Mouse (Mus musculus): ENCODE measurements around the gene Myl7. TPM values are rescaled to one million over a fixed set of nuclear protein-coding genes. Genes with fewer than 3 reads are reported as not detected.

The Myl7 gene
- polyA plus RNA-seq, 1 experiment from 2014 or later: not detected

DNA sequence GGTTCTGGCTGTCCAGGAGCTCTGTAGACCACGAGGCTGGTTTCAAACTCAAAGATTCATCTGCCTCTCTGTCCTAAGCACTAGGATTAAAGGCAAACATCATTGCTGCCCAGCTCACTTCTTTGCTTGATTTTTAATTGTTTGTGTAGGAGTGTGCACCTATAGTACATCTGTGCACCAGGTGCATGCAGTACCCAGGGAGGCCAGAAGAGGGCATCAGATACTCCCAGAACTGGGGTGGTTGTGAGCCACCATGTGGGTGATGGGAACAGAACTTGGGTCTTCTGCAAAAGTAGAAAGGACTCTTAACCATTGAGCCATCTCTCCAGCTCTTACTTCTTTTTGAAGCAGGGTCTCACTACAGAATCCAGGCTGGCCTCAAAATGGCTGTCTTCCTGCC, 39.9 kb downstream of the Myl7 start:
- ChIA-PET CTCF (interaction anchor here (1.5 kb wide), 1 partner anchor 22 kb away, joined by 3 read pairs; no protein-coding TSS in a partner anchor), POLR2A (interaction anchor here (1.2 kb wide), 1 partner anchor 20 kb away, joined by 3 read pairs; no protein-coding TSS in a partner anchor)
- TF ChIP-seq CTCF (IDR thresholded peaks at IDR 0.05): no peak
- no peaks in the 10 kb centered on the region for H3K27me3 ChIP-seq
- ATAC-seq (no peak), DNase-seq (ENCODE audit: low read depth, low spot score) (no peak)
- in situ Hi-C loops (cut with MboI; ENCODE audit: low pct_unique_long_range_greater_than_20kb): loop anchor here (25.0 kb wide), 1 partner anchor 1571 kb away; no protein-coding TSS in a partner anchor

DNA sequence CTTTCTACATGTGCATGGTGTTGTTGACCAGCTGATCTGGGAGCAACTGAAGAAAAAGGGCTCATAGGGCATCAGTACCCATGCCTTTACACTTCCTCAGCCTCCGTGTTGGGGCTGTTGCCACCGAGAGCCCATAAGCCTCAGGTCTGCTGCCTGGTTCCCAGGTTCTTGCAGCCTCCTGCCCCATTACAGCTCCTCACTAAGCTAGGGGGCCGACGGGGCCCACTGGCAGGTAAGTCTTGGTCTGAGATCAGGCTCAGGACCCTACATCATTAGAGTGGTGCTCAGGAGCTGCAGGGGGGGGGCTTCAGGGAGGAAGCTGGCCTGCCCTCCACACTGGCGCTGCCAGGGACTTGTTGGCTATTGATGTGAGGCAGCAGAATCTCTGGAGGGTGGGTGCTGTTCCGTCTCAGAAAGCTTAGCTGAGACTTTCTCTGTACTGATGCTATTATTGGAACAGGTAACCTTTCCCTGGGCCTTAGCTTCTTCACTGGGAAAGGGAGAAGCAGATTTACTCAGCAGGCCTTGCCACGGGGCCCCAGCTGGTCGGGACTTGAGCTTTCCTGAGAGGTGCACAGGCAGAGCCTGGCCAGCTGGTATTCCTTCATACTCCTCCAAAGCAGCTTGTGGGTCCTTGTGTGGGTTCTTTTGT, 42.0 kb downstream of the Myl7 start:
- in situ Hi-C loops (cut with MboI; ENCODE audit: low pct_unique_long_range_greater_than_20kb): loop anchor here (25.0 kb wide), 1 partner anchor 1569 kb away; no protein-coding TSS in a partner anchor
- H3K27me3 ChIP-seq: no peaks in the 10 kb centered on the region
- ATAC-seq: peak; percentile 8
- no peak for DNase-seq (ENCODE audit: low read depth, low spot score)
- no peak for TF ChIP-seq CTCF (IDR thresholded peaks at IDR 0.05)
- ChIA-PET CTCF (interaction anchor here (1.1 to 3.2 kb wide), 6 partner anchors 9 to 30 kb away, joined by 3 to 15 read pairs (median 8); partner anchors contain the start of gene Pold2), POLR2A (interaction anchor here (0.9 to 2.4 kb wide), 3 partner anchors 20 to 21 kb away, joined by 3 to 14 read pairs (median 5); partner anchors contain the start of gene Pold2)

DNA sequence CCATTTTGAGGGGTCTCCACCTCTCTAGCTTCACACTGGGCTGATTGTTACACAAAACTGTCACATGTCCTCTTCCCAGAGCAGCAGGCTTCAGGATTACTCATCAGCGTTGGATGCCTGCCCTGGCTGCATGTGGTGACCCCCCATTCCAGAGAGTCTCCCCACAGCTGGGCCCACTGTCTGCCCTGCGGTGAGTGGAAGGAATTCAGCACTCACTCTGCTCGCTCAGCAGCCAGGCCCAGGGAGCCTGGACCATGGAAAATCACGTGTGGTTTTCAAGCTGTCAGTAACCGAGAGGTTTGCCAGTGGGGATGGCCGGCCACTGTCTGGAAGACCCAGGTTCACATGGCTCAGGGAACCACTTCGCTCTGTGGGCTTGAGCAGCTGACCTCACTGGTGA, 42.7 kb downstream of the Myl7 start:
- TF ChIP-seq CTCF (IDR thresholded peaks at IDR 0.05): no peak
- ChIA-PET POLR2A (interaction anchor here (0.9 to 2.4 kb wide), 2 partner anchors 20 to 22 kb away, joined by 3 to 14 read pairs; partner anchors contain the start of gene Pold2), CTCF (interaction anchor here (0.8 to 3.2 kb wide), 6 partner anchors 9 to 30 kb away, joined by 3 to 15 read pairs (median 8); partner anchors contain the start of gene Pold2)
- in situ Hi-C loops (cut with MboI; ENCODE audit: low pct_unique_long_range_greater_than_20kb): loop anchor here (25.0 kb wide), 1 partner anchor 1569 kb away; no protein-coding TSS in a partner anchor
- peak; percentile 64 for ATAC-seq
- no peaks in the 10 kb centered on the region for H3K27me3 ChIP-seq
- DNase-seq (ENCODE audit: low read depth, low spot score): peak; percentile 84

DNA sequence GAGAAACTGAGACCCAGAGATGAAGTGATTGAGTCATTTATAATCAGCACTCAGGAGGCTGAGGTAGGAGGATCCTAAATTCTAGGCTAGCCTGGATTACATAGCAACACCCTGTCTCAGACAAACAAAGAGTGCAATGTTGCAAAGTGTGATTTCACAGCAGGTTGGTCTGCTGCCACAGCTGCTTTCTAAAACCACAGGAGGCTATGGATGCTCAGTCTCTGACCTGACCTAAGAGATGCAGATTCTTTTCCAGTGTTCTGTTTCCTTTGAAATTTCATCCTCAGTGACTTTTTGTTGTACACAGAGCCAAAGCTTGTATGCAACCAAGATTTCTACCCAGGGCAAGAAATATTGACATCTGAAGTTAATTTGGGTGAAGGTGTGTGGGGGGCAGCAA, 43.1 kb downstream of the Myl7 start:
- H3K27me3 ChIP-seq: no peaks in the 10 kb centered on the region
- ChIA-PET CTCF (interaction anchor here (0.8 to 3.2 kb wide), 6 partner anchors 8 to 31 kb away, joined by 3 to 15 read pairs (median 8); partner anchors contain the start of gene Pold2), POLR2A (interaction anchor here (0.9 to 2.4 kb wide), 2 partner anchors 20 to 22 kb away, joined by 3 to 14 read pairs; partner anchors contain the start of gene Pold2)
- no peak for DNase-seq (ENCODE audit: low read depth, low spot score)
- ATAC-seq: peak; percentile 42
- in situ Hi-C loops (cut with MboI; ENCODE audit: low pct_unique_long_range_greater_than_20kb): loop anchor here (25.0 kb wide), 1 partner anchor 1568 kb away; no protein-coding TSS in a partner anchor
- TF ChIP-seq CTCF (IDR thresholded peaks at IDR 0.05): no peak

DNA sequence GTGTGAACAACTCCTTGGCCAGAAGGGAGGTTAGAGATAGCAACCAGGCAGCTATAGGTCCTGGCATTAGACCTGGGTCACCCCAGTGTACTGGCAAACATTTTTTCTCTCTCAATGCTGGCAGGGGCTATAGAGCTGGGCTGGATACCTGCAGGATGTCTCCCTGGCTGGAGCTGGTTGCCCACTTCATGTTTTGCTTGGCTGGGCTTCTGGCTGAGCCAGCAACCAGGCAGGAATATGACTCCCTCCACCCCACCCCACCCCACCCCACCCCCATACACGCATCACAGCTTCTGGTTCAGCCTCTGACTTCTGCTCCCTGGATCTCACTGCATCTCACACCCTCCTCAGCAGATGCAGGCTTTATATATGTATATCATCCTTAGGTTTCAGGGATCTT, 46.3 kb downstream of the Myl7 start:
- in situ Hi-C loops (cut with MboI; ENCODE audit: low pct_unique_long_range_greater_than_20kb): loop anchor here (25.0 kb wide), 1 partner anchor 1565 kb away; no protein-coding TSS in a partner anchor
- DNase-seq (ENCODE audit: low read depth, low spot score) (no peak), ATAC-seq (no peak)
- TF ChIP-seq CTCF (IDR thresholded peaks at IDR 0.05): no peak
- no peaks in the 10 kb centered on the region for H3K27me3 ChIP-seq
- CTCF ChIA-PET: interaction anchor here (1.2 kb wide), 1 partner anchor 16 kb away, joined by 4 read pairs; no protein-coding TSS in a partner anchor
- POLR2A ChIA-PET: interaction anchor here (2.4 kb wide), 1 partner anchor 30 kb away, joined by 5 read pairs; no protein-coding TSS in a partner anchor

DNA sequence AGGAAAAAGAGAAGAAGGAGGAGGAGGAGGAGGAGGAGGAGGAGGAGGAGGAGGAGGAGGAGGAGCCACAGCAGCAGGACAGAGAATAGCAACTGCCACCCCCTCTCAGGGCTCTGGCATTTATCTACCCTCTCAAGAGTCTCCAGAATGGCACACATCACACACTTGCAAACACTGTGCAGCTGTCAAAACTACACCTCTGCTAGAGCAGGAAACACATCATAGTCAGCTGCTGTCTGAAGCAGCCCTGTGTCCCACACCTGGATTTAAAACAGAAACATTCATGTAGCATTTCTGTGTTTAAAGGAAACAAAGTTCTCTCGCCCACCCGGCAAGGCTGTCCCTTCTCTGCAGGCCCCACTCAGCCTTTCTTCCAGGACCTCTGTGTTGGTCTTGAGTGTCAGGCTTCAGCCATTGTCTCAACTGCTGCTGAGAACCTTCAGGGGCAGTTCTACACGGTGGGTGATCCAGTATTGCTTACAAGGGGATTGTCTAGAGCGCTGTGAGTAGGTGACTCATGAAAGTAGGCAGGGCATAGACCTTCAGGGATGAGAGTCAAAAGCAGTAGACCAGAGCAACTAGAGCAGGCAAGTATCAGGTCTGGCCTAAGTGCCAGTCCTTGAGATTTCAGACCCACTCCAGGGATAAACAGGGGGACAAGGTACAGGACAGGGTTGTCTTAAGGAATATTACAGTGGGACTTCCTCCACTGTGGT, 47.4 kb downstream of the Myl7 start:
- POLR2A ChIA-PET: interaction anchor here (0.9 kb wide), 1 partner anchor 16 kb away, joined by 3 read pairs; no protein-coding TSS in a partner anchor
- TF ChIP-seq CTCF (IDR thresholded peaks at IDR 0.05): no peak

DNA sequence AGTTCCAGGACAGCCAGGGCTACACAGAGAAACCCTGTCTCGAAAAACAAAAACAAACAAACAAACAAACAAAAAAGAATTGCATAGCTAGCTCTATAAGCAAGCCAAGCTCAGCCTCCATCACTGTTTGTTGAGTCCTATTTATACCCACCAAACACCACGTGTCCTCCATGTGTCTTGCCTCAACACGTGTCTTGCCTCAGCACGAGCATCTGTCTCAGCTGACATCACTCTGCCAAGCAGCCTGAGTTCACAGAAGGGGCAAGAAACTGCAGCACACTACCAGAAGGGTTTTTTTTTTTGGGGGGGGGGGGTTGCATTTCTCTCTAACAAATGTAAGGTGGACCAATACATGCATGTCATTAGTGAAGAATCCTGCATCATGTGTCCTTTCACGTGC, 48.1 kb downstream of the Myl7 start:
- in situ Hi-C loops (cut with MboI; ENCODE audit: low pct_unique_long_range_greater_than_20kb): loop anchor here (25.0 kb wide), 1 partner anchor 1563 kb away; no protein-coding TSS in a partner anchor
- DNase-seq (ENCODE audit: low read depth, low spot score) (no peak), ATAC-seq (no peak)
- POLR2A ChIA-PET: interaction anchor here (0.9 to 1.0 kb wide), 2 partner anchors 12 to 15 kb away, joined by 3 read pairs; no protein-coding TSS in a partner anchor
- no peak for TF ChIP-seq CTCF (IDR thresholded peaks at IDR 0.05)
- CTCF ChIA-PET: interaction anchor here (5.9 kb wide), 1 partner anchor 36 kb away, joined by 33 read pairs; no protein-coding TSS in a partner anchor
- no peaks in the 10 kb centered on the region for H3K27me3 ChIP-seq

More for the DNA sequence above, 47.4 kb downstream of the Myl7 start:
- DNase-seq (ENCODE audit: low read depth, low spot score) (no peak), ATAC-seq (peak; percentile 53)
- in situ Hi-C loops (cut with MboI; ENCODE audit: low pct_unique_long_range_greater_than_20kb): loop anchor here (25.0 kb wide), 1 partner anchor 1564 kb away; no protein-coding TSS in a partner anchor
- CTCF ChIA-PET: interaction anchor here (5.9 kb wide), 1 partner anchor 35 kb away, joined by 33 read pairs; no protein-coding TSS in a partner anchor
- no peaks in the 10 kb centered on the region for H3K27me3 ChIP-seq

DNA sequence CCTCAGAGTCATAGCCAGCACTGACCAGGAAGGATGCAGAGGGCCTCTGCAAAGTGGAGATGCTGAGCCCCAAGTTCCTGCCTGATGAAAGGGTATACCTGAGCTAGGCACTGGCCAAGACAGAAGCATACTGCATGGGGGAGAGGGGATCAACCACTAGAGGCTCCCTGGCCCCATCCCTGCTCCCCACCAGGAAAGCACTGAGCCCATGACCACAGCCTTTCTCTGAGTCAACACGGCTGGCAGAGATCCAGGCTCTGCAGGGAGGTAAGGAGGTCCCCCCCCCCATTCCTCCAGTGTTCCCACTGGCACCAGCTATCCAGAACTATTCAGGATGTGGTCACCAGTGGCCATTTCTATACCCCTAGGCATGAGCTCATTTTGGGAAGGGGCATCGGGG, 49.3 kb downstream of the Myl7 start:
- no peak for ATAC-seq
- DNase-seq (ENCODE audit: low read depth, low spot score): peak; percentile 88

DNA sequence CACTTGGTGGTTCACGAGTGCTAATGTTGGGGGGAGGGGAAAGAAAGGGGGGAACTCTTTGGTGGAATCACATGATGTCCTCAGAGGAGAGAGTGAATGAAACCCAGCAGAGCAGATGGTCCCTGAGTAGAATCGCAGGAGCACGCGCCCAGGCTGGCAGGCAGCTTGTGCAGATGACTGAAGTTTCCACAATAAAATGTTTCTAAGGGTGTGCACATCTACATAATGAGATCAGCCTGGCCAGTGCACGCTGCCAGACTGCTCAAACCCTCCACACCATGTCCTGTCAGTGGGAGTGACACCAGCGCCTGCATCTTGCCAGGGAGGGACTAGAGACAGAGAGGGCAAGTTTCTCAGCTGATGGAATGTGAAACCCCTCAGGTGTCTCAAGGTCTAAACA, 49.8 kb downstream of the Myl7 start:
- ATAC-seq: peak; percentile 36

More for the DNA sequence above, 49.3 kb downstream of the Myl7 start:
- no peaks in the 10 kb centered on the region for H3K27me3 ChIP-seq
- in situ Hi-C loops (cut with MboI; ENCODE audit: low pct_unique_long_range_greater_than_20kb): loop anchor here (5.0 kb wide), 1 partner anchor 33 kb away; no protein-coding TSS in a partner anchor
- ChIA-PET POLR2A (interaction anchor here (0.9 to 1.0 kb wide), 2 partner anchors 12 to 15 kb away, joined by 4 to 8 read pairs; partner anchors contain the start of gene Polm), CTCF (interaction anchor here (0.8 to 5.9 kb wide), 6 partner anchors 12 to 108 kb away, joined by 3 to 39 read pairs (median 5); partner anchors contain the start of gene Polm)
- TF ChIP-seq CTCF (IDR thresholded peaks at IDR 0.05): peak; percentile 57

More for the DNA sequence above, 49.8 kb downstream of the Myl7 start:
- in situ Hi-C loops (cut with MboI; ENCODE audit: low pct_unique_long_range_greater_than_20kb): loop anchor here (5.0 kb wide), 1 partner anchor 34 kb away; no protein-coding TSS in a partner anchor
- no peaks in the 10 kb centered on the region for H3K27me3 ChIP-seq
- no peak for DNase-seq (ENCODE audit: low read depth, low spot score)
- ChIA-PET POLR2A (no interaction called here), CTCF (interaction anchor here (1.4 to 5.9 kb wide), 5 partner anchors 12 to 107 kb away, joined by 3 to 39 read pairs (median 6); partner anchors contain the start of gene Polm)
- TF ChIP-seq CTCF (IDR thresholded peaks at IDR 0.05): no peak

Data from Patski (cell line).